Mouse (Mus musculus) embryonic facial prominence, embryonic 12.5 days (tissue): ENCODE measurements around the gene Gm11437. TPM values are rescaled to one million over a fixed set of nuclear protein-coding genes. Genes with fewer than 3 reads are reported as not detected.

Experiments used
- ATAC-seq: fragments of 200-750 bp; cut with Nextera tagmentation; 2 replicates; pipeline ENCODE4 v1.8.0; 2017; ENCODE audit not compliant: insufficient number of reproducible peaks, insufficient read depth, low FRiP score, low TSS enrichment
- H3K27ac ChIP-seq: fragments of 300-500 bp; sonication (generic); 2 replicates; pipeline ENCODE4 v1.5.1; 2016; ENCODE audit warnings: mild to moderate bottlenecking
- H3K27me3 ChIP-seq: fragments of 300-500 bp; sonication (generic); 2 replicates; pipeline ENCODE4 v1.6.1; 2016; ENCODE audit warnings: mild to moderate bottlenecking, moderate library complexity
- H3K36me3 ChIP-seq: fragments of 300-500 bp; sonication (generic); 2 replicates; pipeline ENCODE4 v1.6.1; 2016; ENCODE audit warnings: mild to moderate bottlenecking
- H3K4me1 ChIP-seq: fragments of 300-500 bp; sonication (generic); 2 replicates; pipeline ENCODE4 v1.6.1; 2016
- H3K4me2 ChIP-seq: fragments of 300-500 bp; sonication (generic); replicated peaks from 2 replicates; pipeline ENCODE4 v1.6.1; 2016; ENCODE audit warnings: mild to moderate bottlenecking, moderate library complexity
- H3K4me3 ChIP-seq: fragments of 300-500 bp; sonication (generic); 2 replicates; pipeline ENCODE4 v1.5.1; 2016; ENCODE audit warnings: mild to moderate bottlenecking
- H3K9ac ChIP-seq: fragments of 300-500 bp; sonication (generic); 2 replicates; pipeline ENCODE4 v1.6.1; 2016; ENCODE audit warnings: mild to moderate bottlenecking, moderate library complexity
- H3K9me3 ChIP-seq: fragments of 300-500 bp; sonication (generic); 2 replicates; pipeline ENCODE4 v1.6.1; 2016; ENCODE audit warnings: mild to moderate bottlenecking, moderate library complexity
- WGBS: fragments of 180-500 bp; shearing (Covaris S2); methylation state at CpG from one replicate; pipeline ENCODE4 v1.1.7; 2016; 5-methylcytosine and 5-hydroxymethylcytosine counted together
- polyA plus RNA-seq: library from polyadenylated mRNA; unstranded; fragments of >200 nt; fragmentation: Nextera tagmentation; extraction: Ambion mirVana; gene quantifications from 2 replicates; pipeline ENCODE4 v1.2.1, GENCODE M21; 2016

The Gm11437 gene
- not detected in 2 replicates for polyA plus RNA-seq

DNA sequence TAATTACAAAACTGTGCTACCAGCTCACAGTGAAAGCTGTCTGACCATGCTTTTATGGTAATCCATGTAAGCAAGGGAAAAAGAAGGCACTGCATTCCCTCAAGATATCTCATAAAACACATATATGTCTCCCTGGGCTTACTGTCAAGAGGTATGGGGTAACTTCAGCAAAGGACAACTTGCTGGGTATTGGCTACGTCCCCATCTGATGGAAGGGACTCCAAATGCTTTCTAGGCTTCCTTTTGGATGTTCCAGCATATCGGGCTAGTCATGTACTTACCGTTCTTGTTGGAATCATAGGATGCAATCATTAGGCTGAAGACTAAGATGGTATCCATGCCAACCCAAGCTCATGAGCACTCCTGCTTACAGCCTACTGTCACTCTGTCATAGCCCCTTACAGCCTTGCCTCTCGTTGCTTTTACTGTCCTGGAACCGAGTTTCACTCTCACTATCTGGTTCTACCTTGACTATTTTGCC, at the start of gene Gm11437:
Gm11437 (minus strand) TSS at position 431 of the 481 bp plus-strand sequence.
- no peak within 1 kb of the TSS for H3K9ac ChIP-seq
- H3K27me3 ChIP-seq: no peaks in the 10 kb centered on the region
- no peak for ATAC-seq
- no peaks in the 10 kb centered on the region for H3K4me1 ChIP-seq
- no peak within 1 kb of the TSS for H3K4me2 ChIP-seq
- H3K36me3 ChIP-seq: no peaks in the 10 kb centered on the region
- no peak within 1 kb of the TSS for H3K27ac ChIP-seq
- H3K4me3 ChIP-seq: no peak within 1 kb of the TSS
- no peaks in the 10 kb centered on the region for H3K9me3 ChIP-seq
- 86% methylated on average over 5 of the region's 5 CpGs for WGBS

DNA sequence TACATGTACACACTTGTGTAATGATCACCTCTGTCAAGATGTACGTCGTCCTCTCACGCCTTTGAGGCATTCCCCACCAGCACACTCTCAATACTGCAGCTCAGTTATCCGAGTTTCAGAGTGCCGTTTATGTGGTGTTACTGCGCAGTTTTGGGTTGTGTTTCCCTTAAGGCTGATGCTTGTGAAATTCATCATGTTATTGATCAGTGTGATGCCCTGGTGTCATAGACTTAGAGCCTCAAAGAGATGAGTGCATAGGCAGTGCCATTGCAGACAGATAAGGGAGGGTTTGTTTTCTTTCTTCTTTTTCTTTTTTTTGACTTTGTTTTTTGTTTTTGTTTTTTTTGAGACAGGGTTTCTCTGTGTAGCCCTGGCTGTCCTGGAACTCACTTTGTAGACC, 43.6 kb upstream of the Gm11437 start:
- no peak for ATAC-seq
- H3K27ac ChIP-seq: no peak overlapping the region
- no peak overlapping the region for H3K9ac ChIP-seq
- H3K27me3 ChIP-seq: no peaks in the 10 kb centered on the region
- WGBS: 90% methylated on average over 6 of the region's 6 CpGs
- H3K4me2 ChIP-seq: no peak overlapping the region
- no peaks in the 10 kb centered on the region for H3K9me3 ChIP-seq
- H3K4me3 ChIP-seq: no peak overlapping the region
- H3K36me3 ChIP-seq: 0 out of 2 replicates have a peak, but pooled peaks cover 2% of the 10 kb centered on the region
- no peaks in the 10 kb centered on the region for H3K4me1 ChIP-seq

- Histone ChIP-seq H3K4me2 (no peak overlapping the region), H3K9me3 (no peaks in the 10 kb centered on the region), H3K4me3 (no peak overlapping the region), H3K4me1 (no peaks in the 10 kb centered on the region), H3K9ac (no peak overlapping the region), H3K36me3 (no peaks in the 10 kb centered on the region), H3K27ac (no peak overlapping the region), H3K27me3 (no peaks in the 10 kb centered on the region)
- 58% methylated on average over 4 of the region's 4 CpGs for WGBS
- no peak for ATAC-seq
Measured at GRCm38 (mm10) chr11:84205776-84206175, 38.5 kb upstream of the Gm11437 start.

DNA sequence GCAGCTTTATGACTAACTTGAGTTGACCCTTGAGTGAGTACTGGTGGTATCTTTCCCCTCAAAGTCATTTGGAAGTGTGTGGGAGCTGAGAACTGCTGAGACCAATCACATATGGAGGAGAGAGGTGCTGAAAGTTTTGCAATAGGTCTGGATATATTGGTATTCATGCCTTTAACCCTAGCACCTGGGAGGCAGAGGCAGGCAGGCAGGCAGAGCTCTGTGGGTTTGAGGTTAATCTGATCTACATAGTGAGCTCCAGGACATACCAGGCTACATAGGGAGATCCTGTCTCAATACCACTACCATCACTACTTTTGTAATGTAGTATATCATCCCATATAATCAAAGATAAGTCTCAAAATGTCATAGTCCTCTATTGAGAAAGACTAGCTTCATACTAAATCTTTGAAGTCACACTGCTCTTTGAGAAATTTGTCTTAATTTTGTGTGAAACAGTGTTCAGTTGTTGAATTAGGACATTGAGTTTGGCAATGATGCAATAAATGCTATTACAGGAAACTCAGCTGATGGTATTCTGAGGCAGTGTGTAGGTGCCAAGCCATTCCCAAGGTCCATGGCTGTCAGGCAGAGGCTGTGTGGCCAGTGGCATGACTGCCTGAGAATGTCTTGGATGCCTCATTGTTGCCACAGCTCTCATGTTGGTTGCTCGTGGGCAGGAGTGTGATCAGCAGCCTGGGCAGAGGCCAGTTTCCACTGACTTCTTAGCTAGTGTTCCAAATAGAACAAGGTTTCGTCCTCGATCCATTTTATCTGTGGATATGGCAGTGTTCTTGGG, 30.5 kb upstream of the Gm11437 start:
- H3K9ac ChIP-seq: no peak overlapping the region
- 0 out of 2 replicates have a peak, but pooled peaks cover 2% of the 10 kb centered on the region for H3K36me3 ChIP-seq
- no peak for ATAC-seq
- H3K9me3 ChIP-seq: no peaks in the 10 kb centered on the region
- no peak overlapping the region for H3K27ac ChIP-seq
- H3K4me1 ChIP-seq: no peaks in the 10 kb centered on the region
- 88% methylated on average over 3 of the region's 3 CpGs for WGBS
- no peak overlapping the region for H3K4me3 ChIP-seq
- no peaks in the 10 kb centered on the region for H3K27me3 ChIP-seq
- no peak overlapping the region for H3K4me2 ChIP-seq

DNA sequence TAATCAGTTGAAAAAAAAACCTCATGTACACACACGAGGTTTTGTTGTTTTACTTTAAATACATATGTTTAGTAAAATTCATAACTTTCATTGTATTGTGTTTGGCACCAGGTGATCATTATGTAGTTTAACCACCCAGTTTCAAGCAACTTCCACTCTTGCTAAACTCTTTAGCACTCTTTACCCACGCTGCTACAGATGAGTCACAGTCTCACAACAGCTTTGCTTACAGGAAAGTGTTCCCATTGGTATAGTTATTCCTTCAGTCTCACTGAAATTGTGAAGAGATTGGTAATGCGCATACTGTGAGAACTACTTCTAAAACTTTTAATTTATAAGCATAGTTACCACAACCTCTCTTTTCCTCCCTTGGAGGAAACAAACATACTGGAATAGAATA, 27.5 kb upstream of the Gm11437 start:
- Histone ChIP-seq H3K36me3 (0 out of 2 replicates have a peak, but pooled peaks cover 2% of the 10 kb centered on the region), H3K27me3 (no peaks in the 10 kb centered on the region), H3K4me3 (no peak overlapping the region), H3K4me1 (peaks cover 7% of the 10 kb centered on the region), H3K9ac (no peak overlapping the region), H3K4me2 (no peak overlapping the region), H3K9me3 (no peaks in the 10 kb centered on the region), H3K27ac (no peak overlapping the region)
- ATAC-seq: no peak
- WGBS: 89% methylated on average over 3 of the region's 3 CpGs

- no peaks in the 10 kb centered on the region for H3K27me3 ChIP-seq
- WGBS: 82% methylated on average over 10 of the region's 10 CpGs
- no peak overlapping the region for H3K27ac ChIP-seq
- ATAC-seq: no peak
- H3K4me3 ChIP-seq: no peak overlapping the region
- H3K4me2 ChIP-seq: no peak overlapping the region
- H3K4me1 ChIP-seq: peaks cover 7% of the 10 kb centered on the region
- H3K9me3 ChIP-seq: no peaks in the 10 kb centered on the region
- H3K36me3 ChIP-seq: 0 out of 2 replicates have a peak, but pooled peaks cover 2% of the 10 kb centered on the region
- H3K9ac ChIP-seq: no peak overlapping the region
Measured at GRCm38 (mm10) chr11:84193249-84193648, 26.0 kb upstream of the Gm11437 start.

DNA sequence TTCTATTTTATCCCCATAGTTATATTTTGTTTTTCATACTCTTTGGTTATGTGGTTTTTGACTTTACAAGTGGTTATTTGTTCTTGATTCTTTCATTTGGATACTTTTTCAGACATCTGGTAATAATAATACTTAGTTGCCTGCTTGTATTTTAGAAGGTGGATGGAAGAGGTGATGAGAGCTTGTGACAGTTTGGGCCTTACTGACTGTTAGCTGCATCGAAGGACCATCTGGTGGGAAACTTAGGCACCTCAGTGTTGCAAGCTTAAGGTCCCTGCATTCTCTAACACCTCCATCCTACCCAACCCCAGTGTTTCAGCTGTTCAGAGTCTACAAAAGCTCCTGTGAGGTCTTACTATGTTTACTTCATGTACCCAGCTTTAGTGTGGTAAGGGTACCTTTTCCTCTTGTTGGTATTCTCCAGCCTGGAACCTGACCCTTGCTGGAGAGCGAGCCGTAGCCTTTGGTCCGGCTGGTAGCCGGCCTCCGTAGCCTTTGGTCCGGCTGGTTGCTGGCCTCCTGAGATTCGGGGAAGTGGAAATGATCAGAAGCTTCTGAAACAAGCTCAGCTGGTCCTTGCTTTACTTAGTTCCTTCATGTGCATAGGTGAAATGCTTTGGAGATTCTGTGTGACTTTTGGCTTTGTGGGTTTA, 23.4 kb upstream of the Gm11437 start:
- Histone ChIP-seq H3K36me3 (0 out of 2 replicates have a peak, but pooled peaks cover 2% of the 10 kb centered on the region), H3K4me3 (no peak overlapping the region), H3K27me3 (no peaks in the 10 kb centered on the region), H3K9ac (no peak overlapping the region), H3K9me3 (no peaks in the 10 kb centered on the region), H3K4me2 (no peak overlapping the region), H3K27ac (0 out of 2 replicates have a peak overlapping the region, but pooled peaks have one; percentile 6), H3K4me1 (peaks cover 7% of the 10 kb centered on the region)
- WGBS: 74% methylated on average over 8 of the region's 8 CpGs
- no peak for ATAC-seq

- no peaks in the 10 kb centered on the region for H3K36me3 ChIP-seq
- H3K9ac ChIP-seq: no peak overlapping the region
- H3K9me3 ChIP-seq: no peaks in the 10 kb centered on the region
- no peak overlapping the region for H3K27ac ChIP-seq
- ATAC-seq: no peak
- H3K27me3 ChIP-seq: no peaks in the 10 kb centered on the region
- no peak overlapping the region for H3K4me3 ChIP-seq
- peaks cover 7% of the 10 kb centered on the region for H3K4me1 ChIP-seq
- 90% methylated on average over 3 of the region's 3 CpGs for WGBS
- no peak overlapping the region for H3K4me2 ChIP-seq
Measured at GRCm38 (mm10) chr11:84188530-84188929, 21.3 kb upstream of the Gm11437 start.

DNA sequence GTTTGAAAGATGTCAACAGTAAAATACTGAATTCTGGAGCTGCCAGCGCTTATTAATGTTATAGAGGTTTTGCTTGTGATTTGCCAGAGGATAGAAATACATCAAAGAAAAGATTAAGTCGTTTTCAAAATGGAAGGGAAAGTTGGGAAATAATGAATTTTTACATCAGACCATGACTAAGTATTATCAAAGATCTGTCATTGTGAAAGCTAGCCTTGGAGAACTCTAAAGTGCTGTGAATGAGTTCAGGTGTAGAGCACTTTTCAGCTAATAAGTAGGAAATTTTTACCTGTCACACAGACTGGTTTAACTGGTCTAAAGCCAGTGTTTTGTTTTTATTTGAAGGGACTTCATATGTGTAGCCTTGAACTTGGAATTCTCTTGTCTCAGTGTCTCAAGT, 14.0 kb upstream of the Gm11437 start:
- 73% methylated on average over 2 of the region's 2 CpGs for WGBS
- Histone ChIP-seq H3K4me2 (peak overlapping the region; percentile 71), H3K36me3 (no peaks in the 10 kb centered on the region), H3K27ac (no peak overlapping the region), H3K27me3 (no peaks in the 10 kb centered on the region), H3K4me1 (0 out of 2 replicates have a peak, but pooled peaks cover 14% of the 10 kb centered on the region), H3K9ac (no peak overlapping the region), H3K9me3 (no peaks in the 10 kb centered on the region), H3K4me3 (0 out of 2 replicates have a peak overlapping the region, but pooled peaks have one; percentile 77)
- ATAC-seq: no peak

DNA sequence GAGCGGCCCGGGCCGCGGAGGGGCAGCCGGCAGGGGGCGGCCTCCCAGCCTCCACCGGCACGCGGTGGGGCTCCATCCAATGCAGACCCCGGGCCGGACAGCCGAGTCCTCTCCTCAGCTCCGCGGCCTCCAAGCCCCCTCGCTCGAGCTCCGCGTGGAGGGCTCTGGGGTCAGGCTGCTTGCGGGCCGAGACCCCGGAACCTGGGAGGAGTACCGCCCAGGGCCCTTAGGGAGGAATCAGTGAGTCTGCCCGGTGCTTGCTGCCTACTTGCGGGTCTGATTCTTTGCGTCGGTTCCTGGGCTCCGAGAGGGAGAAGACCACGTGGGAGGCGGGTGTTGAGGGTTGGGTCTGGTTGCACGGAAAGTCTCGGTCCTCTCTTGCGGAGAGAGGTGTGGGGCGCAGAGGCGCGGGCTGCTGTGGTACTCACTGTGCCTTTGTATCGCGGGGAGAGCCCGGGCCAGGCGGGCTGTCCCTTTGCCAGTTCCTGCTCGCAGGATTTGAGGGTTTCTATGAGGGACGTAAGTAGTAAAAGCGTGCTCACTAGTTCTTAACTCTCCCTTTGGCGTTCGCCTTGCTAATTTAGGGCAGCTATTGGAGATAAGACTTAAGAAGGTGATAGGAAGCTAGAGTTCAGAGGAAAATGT, 12.8 kb upstream of the Gm11437 start:
- WGBS: under 1% methylated on average over 44 of the region's 44 CpGs

DNA sequence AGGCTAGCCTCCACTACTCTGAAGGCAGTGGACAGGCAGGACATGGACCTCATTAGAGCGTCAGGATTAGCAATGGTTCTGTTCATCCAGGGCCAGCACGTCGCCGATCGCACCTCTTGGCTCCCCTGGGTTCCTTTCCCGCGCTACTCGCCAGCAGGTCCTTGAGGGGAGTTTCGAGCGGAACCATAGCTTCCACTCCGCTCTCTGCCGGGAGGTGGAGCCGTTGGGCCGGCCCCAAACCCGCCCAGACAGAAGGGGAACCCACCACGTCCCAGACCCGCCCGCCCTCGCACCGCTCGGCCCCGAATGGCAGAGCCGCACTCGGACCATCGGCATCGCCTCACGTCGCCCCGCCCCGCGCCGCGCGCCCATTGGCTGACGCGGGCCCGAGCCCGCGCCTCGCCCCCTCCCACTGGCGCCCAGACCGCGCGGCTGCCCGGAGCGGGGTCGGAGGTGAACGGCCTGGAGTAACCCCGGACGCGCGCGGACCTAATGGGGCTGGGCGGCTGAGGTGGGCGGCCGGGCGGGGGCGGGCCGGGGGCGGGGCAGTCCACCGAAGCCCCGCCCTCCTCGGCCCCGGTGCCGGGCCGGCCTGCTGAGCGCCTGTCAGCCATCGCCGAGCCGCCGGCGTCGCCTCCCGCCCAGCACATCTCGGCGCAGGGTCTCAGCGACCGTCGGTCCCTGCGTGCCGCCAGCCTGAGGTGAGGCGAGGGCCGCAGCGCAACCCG, 12.1 kb upstream of the Gm11437 start:
- peak overlapping the region; percentile 79 for H3K9ac ChIP-seq
- no peaks in the 10 kb centered on the region for H3K9me3 ChIP-seq
- WGBS: under 1% methylated on average over 56 of the region's 85 CpGs
- peak overlapping the region; percentile 93 for H3K27ac ChIP-seq
- H3K4me2 ChIP-seq: peak overlapping the region; percentile 71
- H3K4me3 ChIP-seq: peak overlapping the region; percentile 77
- peak; percentile 98 for ATAC-seq
- H3K36me3 ChIP-seq: no peaks in the 10 kb centered on the region
- 0 out of 2 replicates have a peak, but pooled peaks cover 14% of the 10 kb centered on the region for H3K4me1 ChIP-seq
- H3K27me3 ChIP-seq: no peaks in the 10 kb centered on the region

More for the DNA sequence above, 12.8 kb upstream of the Gm11437 start:
- no peaks in the 10 kb centered on the region for H3K9me3 ChIP-seq
- no peaks in the 10 kb centered on the region for H3K36me3 ChIP-seq
- peak overlapping the region; percentile 79 for H3K9ac ChIP-seq
- H3K27ac ChIP-seq: peak overlapping the region; percentile 93
- H3K27me3 ChIP-seq: no peaks in the 10 kb centered on the region
- H3K4me1 ChIP-seq: 0 out of 2 replicates have a peak, but pooled peaks cover 14% of the 10 kb centered on the region
- H3K4me2 ChIP-seq: peak overlapping the region; percentile 71
- H3K4me3 ChIP-seq: peak overlapping the region; percentile 77
- peak; percentile 48; the same call in 1 of the 2 replicates for ATAC-seq
